Mouse (Mus musculus) heart, embryonic 11.5 days (tissue): ENCODE data around the gene Tfrc. TPM values are rescaled to one million over a fixed set of nuclear protein-coding genes. Genes with fewer than 3 reads are reported as not detected.
A peak's percentile ranks its signal among the peaks of the same experiment; 100 is the strongest.

Source experiments
- ATAC-seq: fragments of 200-750 bp; cut with Nextera tagmentation; replicated peaks from 2 replicates; pipeline ENCODE4 v1.8.0; 2017; ENCODE audit warnings: moderate library complexity; ENCODE audit not compliant: insufficient number of reproducible peaks, low FRiP score, low TSS enrichment
- H3K27ac ChIP-seq: fragments of 300-500 bp; sonication (generic); 2 replicates; pipeline ENCODE4 v1.5.1; 2014; ENCODE audit warnings: mild to moderate bottlenecking, low read depth, low read length
- H3K27me3 ChIP-seq: fragments of 300-500 bp; sonication (generic); 2 replicates; pipeline ENCODE4 v1.6.1; 2014; ENCODE audit warnings: mild to moderate bottlenecking, low read length, mixed read lengths; ENCODE audit not compliant: control insufficient read depth, insufficient read depth
- H3K36me3 ChIP-seq: fragments of 300-500 bp; sonication (generic); 2 replicates; pipeline ENCODE4 v1.6.1; 2014; ENCODE audit warnings: mild to moderate bottlenecking, low read length, moderate library complexity, mixed read lengths; ENCODE audit not compliant: control insufficient read depth, insufficient read depth
- H3K4me1 ChIP-seq: fragments of 300-500 bp; sonication (generic); 2 replicates; pipeline ENCODE4 v1.6.1; 2014; ENCODE audit warnings: low read length; ENCODE audit not compliant: control insufficient read depth, insufficient read depth
- H3K4me2 ChIP-seq: fragments of 300-500 bp; sonication (generic); 2 replicates; pipeline ENCODE4 v1.6.1; 2014; ENCODE audit warnings: mild to moderate bottlenecking, moderate library complexity
- H3K4me3 ChIP-seq: fragments of 300-500 bp; sonication (generic); 2 replicates; pipeline ENCODE4 v1.5.1; 2014; ENCODE audit warnings: low read depth, low read length
- H3K9ac ChIP-seq: fragments of 300-500 bp; sonication (generic); 2 replicates; pipeline ENCODE4 v1.6.1; 2014; ENCODE audit warnings: mild to moderate bottlenecking, low read depth, low read length, moderate library complexity
- H3K9me3 ChIP-seq: fragments of 300-500 bp; sonication (generic); replicated peaks from 2 replicates; pipeline ENCODE4 v1.6.1; 2016; ENCODE audit warnings: low read length; ENCODE audit not compliant: control insufficient read depth
- WGBS: fragments of 180-500 bp; shearing (Covaris S2); extraction: QIAGEN DNeasy Blood & Tissue Kit; methylation state at CpG from one replicate; pipeline ENCODE4 v1.1.7; 2014; ENCODE audit not compliant: insufficient replicate concordance; 5-methylcytosine and 5-hydroxymethylcytosine counted together
- polyA plus RNA-seq: library from polyadenylated mRNA; unstranded; fragments of >200 nt; fragmentation: Nextera tagmentation; extraction: Ambion mirVana; gene quantifications from 2 replicates; pipeline ENCODE4 v1.2.1, GENCODE M21; 2014

The Tfrc gene
- polyA plus RNA-seq, 1 experiment from 2014 or later, result 66.7 TPM

- Histone ChIP-seq H3K4me2 (peak overlapping the region; percentile 81), H3K4me3 (peak overlapping the region; percentile 37), H3K9me3 (no peaks in the 10 kb centered on the region), H3K27me3 (no peaks in the 10 kb centered on the region), H3K27ac (no peak overlapping the region), H3K36me3 (no peaks in the 10 kb centered on the region), H3K4me1 (peaks cover 68% of the 10 kb centered on the region), H3K9ac (peak overlapping the region; percentile 56)
- ATAC-seq, result no peak; the same call in 1 of the 2 replicates
- 1% methylated on average over 10 of the region's 21 CpGs for WGBS
Measured at GRCm38 (mm10) chr16:32658743-32659171, 50.0 kb downstream of the Tfrc start.

DNA sequence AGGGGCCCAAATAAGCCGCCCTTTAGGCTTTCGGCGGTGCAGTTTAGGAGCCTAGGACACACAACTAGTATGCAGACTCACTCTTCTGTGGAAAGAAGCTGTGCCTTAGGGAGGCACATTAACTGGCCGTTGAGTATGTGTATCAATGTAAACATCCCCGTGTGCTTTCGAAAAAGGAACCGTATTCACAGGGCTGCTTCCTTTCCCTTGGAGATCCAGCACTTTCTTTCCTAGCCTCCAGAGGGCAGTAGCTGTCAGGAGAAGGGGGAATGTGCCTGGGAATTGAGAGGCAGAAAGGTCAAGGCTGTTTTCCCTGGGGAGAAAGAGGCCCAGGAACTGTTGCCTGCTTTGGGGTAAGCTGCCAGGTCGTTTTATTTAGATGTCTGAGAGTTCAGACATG lies 50.7 kb downstream of the Tfrc start:
- H3K9ac ChIP-seq, result peak overlapping the region; percentile 56
- 0 out of 2 replicates have a peak, but pooled peaks cover 3% of the 10 kb centered on the region for H3K27me3 ChIP-seq
- no peak for ATAC-seq
- H3K36me3 ChIP-seq, result no peaks in the 10 kb centered on the region
- H3K4me2 ChIP-seq, result peak overlapping the region; percentile 81
- peaks cover 65% of the 10 kb centered on the region for H3K4me1 ChIP-seq
- H3K27ac ChIP-seq, result no peak overlapping the region
- WGBS, result 12% methylated on average over 8 of the region's 8 CpGs
- H3K9me3 ChIP-seq, result no peaks in the 10 kb centered on the region
- peak overlapping the region; percentile 37 for H3K4me3 ChIP-seq

GRCm38 (mm10) chr16:32660095-32660494 lies 51.4 kb downstream of the Tfrc start:
- H3K27ac ChIP-seq, result no peak overlapping the region
- H3K4me3 ChIP-seq, result no peak overlapping the region
- H3K4me1 ChIP-seq, result peaks cover 65% of the 10 kb centered on the region
- no peak overlapping the region for H3K4me2 ChIP-seq
- no peak overlapping the region for H3K9ac ChIP-seq
- ATAC-seq, result no peak
- H3K27me3 ChIP-seq, result 0 out of 2 replicates have a peak, but pooled peaks cover 3% of the 10 kb centered on the region
- WGBS, result 39% methylated on average over 1 of the region's 1 CpGs
- no peaks in the 10 kb centered on the region for H3K9me3 ChIP-seq
- H3K36me3 ChIP-seq, result no peaks in the 10 kb centered on the region

DNA sequence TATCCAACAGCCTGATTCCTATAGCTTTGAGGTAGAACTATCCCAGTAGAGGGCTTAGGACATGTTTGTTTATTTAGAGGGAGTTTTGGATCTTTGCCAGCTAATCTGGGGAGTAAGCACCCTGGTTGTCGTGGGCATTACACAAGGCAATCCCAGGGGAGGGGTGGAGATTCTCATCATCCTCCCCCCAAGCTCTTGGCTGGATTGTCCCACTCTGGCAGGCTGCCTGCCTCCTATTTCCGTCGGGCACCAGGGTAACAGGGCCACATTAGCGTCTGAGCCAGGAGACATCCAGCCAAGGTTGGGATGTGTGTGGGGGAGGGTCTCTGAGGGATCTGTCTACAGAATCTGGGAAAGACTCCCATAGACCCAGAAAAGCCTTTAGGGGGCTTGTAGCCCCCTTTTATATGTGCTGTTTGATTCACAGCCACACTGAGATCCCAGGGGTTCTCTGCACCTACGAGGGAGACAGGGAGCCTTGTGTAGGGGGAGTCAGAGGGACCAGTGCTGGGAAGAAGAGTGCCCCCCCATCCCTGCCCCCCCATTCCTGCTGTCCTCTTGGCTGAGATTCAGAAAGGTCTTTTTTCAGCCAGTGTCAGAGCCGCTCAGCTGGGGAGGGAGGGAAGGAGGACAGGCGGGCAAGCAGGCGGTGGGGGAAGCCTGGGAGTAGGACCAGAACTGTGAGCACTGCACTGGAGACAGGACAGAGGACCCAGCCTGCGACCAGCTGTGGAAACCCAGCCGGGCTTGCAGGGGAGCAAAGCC lies 52.0 kb downstream of the Tfrc start:
- peak overlapping the region; percentile 37 for H3K4me2 ChIP-seq
- no peak overlapping the region for H3K4me3 ChIP-seq
- 27% methylated on average over 10 of the region's 10 CpGs for WGBS
- no peaks in the 10 kb centered on the region for H3K9me3 ChIP-seq
- peak overlapping the region; percentile 50; the same call in 1 of the 2 replicates for H3K9ac ChIP-seq
- no peak for ATAC-seq
- no peaks in the 10 kb centered on the region for H3K36me3 ChIP-seq
- peak overlapping the region; percentile 60 for H3K27ac ChIP-seq
- 0 out of 2 replicates have a peak, but pooled peaks cover 3% of the 10 kb centered on the region for H3K27me3 ChIP-seq
- H3K4me1 ChIP-seq, result peaks cover 71% of the 10 kb centered on the region

- Histone ChIP-seq H3K9me3 (no peaks in the 10 kb centered on the region), H3K36me3 (no peaks in the 10 kb centered on the region), H3K9ac (peak overlapping the region; percentile 50), H3K27ac (peak overlapping the region; percentile 60; the same call in 1 of the 2 replicates), H3K4me3 (no peak overlapping the region), H3K4me1 (peaks cover 73% of the 10 kb centered on the region), H3K4me2 (peak overlapping the region; percentile 37), H3K27me3 (0 out of 2 replicates have a peak, but pooled peaks cover 3% of the 10 kb centered on the region)
- WGBS, result 52% methylated on average over 10 of the region's 10 CpGs
- no peak for ATAC-seq
Measured at GRCm38 (mm10) chr16:32661493-32661921, 52.8 kb downstream of the Tfrc start.

DNA sequence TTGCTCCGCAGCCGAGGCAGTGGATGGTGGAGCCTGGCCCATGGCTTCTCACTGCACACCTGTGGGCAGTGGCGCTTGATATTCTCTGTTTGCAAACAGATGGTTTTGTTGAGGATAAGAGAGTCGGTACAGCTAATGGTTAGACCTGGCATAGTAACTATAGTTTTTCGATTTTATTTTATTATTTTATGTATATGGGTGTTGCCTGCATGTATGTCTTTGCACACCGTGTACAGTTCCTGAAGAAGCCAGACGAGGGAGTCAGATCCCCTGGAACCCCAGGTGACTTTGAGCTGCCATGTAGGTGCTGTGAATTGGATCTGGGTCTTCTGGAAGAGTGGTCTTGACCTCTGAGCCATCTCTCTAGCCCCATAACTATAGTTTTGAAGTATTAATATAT lies 53.7 kb downstream of the Tfrc start:
- Histone ChIP-seq H3K9me3 (no peaks in the 10 kb centered on the region), H3K36me3 (no peaks in the 10 kb centered on the region), H3K4me2 (peak overlapping the region; percentile 14; the same call in 1 of the 2 replicates), H3K9ac (no peak overlapping the region; the same call in 1 of the 2 replicates), H3K27me3 (0 out of 2 replicates have a peak, but pooled peaks cover 3% of the 10 kb centered on the region), H3K27ac (no peak overlapping the region), H3K4me1 (peaks cover 76% of the 10 kb centered on the region), H3K4me3 (no peak overlapping the region)
- 87% methylated on average over 7 of the region's 7 CpGs for WGBS
- ATAC-seq, result no peak

GRCm38 (mm10) chr16:32663231-32663858 lies 54.6 kb downstream of the Tfrc start:
- no peak overlapping the region for H3K4me2 ChIP-seq
- no peak overlapping the region; the same call in 1 of the 2 replicates for H3K27ac ChIP-seq
- 0 out of 2 replicates have a peak, but pooled peaks cover 3% of the 10 kb centered on the region for H3K27me3 ChIP-seq
- no peak overlapping the region for H3K4me3 ChIP-seq
- no peaks in the 10 kb centered on the region for H3K36me3 ChIP-seq
- ATAC-seq, result no peak
- H3K4me1 ChIP-seq, result peaks cover 78% of the 10 kb centered on the region
- no peaks in the 10 kb centered on the region for H3K9me3 ChIP-seq
- 76% methylated on average over 9 of the region's 9 CpGs for WGBS
- no peak overlapping the region for H3K9ac ChIP-seq

DNA sequence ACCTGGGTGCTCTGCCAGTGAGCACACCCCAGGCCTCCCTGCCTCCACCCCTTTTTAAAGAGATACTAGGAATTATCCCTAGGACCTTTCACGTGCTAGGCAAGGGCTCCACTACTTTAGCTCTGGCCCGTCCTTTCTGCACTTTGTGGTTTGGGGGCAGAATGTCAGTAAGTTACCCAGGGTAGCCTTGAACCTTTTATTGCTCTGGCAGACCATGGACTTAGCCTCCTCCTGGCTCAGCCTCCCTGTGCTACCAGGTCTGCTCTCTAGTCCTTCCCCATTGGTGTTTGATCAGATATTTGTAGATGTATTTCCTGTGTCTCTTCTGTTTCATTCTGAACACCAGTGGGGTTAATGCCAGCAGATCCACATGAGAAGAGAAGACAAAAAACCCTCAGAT lies 55.5 kb downstream of the Tfrc start:
- WGBS, result 81% methylated on average over 2 of the region's 2 CpGs
- H3K36me3 ChIP-seq, result no peaks in the 10 kb centered on the region
- no peak overlapping the region for H3K4me2 ChIP-seq
- no peak overlapping the region for H3K4me3 ChIP-seq
- H3K9ac ChIP-seq, result no peak overlapping the region
- H3K27ac ChIP-seq, result no peak overlapping the region
- no peak for ATAC-seq
- 0 out of 2 replicates have a peak, but pooled peaks cover 3% of the 10 kb centered on the region for H3K27me3 ChIP-seq
- H3K4me1 ChIP-seq, result peaks cover 71% of the 10 kb centered on the region
- no peaks in the 10 kb centered on the region for H3K9me3 ChIP-seq
